Mouse (Mus musculus): ENCODE measurements around the gene Lair1. TPM values are rescaled to one million over a fixed set of nuclear protein-coding genes. Genes with fewer than 3 reads are reported as not detected.
"Not testable (repeated sequence)": the region's sequence is repeated elsewhere in the genome, so short reads cannot be mapped to it uniquely, and the experiment has no call there.

Lair1 gene
- total RNA-seq, 2 experiments from 2014 or later = 5.2 to 6.6 TPM

- peak; percentile 41 to 64 for DNase-seq (ENCODE audit: low spot score in 2 of 2)
- intact Hi-C loops (cut with DNase I) = loop anchor here (5.0 kb wide), 3 partner anchors 105 to 400 kb away; no protein-coding TSS in a partner anchor
Observed at GRCm38 (mm10) chr7:4026794-4027421, 36.1 kb downstream of the Lair1 start.

DNA sequence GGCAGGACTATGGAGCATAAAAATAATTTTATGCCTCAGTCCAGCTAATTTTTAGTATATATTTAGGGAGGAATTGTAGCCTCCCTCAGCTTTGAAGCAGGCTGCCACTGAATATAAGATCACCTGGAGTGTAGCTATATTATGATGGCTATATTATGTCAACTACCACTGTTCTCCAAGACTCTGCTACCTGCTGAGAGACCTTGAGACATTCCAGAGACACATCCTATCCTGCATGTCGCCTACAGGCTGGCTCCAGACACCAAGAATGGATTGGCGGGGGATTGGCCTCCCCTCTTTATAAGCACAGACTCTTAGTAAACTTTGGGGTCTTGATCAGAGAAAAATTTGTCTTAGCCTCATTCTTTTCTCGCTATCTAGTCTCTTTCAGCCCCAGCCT is 58.4 kb downstream of the Lair1 start:
- intact Hi-C loops (cut with DNase I); DNase-seq (ENCODE audit: low spot score in 2 of 2): not testable (repeated sequence)

DNA sequence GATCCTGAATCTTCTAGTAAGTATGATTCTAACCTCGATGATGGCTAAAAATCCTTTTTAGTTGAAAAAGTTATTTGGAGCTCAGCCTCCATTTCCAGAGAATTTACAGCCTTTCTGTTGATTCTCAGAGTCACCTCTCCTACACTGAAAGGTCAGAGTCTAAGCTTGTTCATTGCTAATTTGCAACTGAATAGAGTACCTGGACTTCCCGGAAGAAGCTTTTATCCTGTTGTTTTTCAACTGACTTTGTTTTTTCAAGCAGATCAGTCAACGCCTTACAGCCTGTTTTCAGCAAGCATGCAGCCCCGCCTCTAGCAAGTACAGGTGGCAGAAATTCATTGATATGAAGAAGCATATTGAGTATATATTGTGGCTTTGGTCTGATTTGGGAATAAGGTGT is 59.0 kb downstream of the Lair1 start:
- DNase-seq (ENCODE audit: low spot score in 2 of 2); intact Hi-C loops (cut with DNase I): not testable (repeated sequence)

GRCm38 (mm10) chr7:3962017-3962416 is 101.0 kb downstream of the Lair1 start:
- intact Hi-C loops (cut with DNase I) = no loop called here
- no peak for DNase-seq (ENCODE audit: low spot score in 2 of 2)

DNA sequence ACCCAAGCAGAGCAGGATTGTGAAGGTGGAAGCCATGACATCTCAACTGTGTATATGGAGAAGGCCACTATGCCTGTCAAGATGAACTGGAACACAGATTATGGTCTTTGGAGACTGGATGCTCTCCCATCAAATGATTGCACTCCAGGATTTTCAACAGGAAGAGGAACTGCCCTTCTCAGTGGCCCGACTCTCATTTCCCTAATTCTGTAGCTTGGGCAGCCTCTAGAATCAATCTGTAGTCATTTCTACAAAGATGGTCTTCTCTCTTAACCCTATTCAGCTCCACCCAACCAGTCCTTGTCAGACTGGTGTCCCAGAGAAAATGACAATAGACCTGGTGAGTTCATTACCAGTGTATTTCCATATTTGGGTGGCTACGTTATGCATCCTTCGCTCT is 105.6 kb downstream of the Lair1 start:
- intact Hi-C loops (cut with DNase I) = no loop called here
- no peak for DNase-seq (ENCODE audit: low spot score in 2 of 2)

Other genes starting within 250 kb of the Lair1 start
- gene Gm15448, start 237.5 kb downstream of the Lair1 start, total RNA-seq (2021) = not detected
- not detected for gene Pira2, start 218.2 kb downstream of the Lair1 start, total RNA-seq (2021)
- not detected for gene Gm14548, start 165.1 kb downstream of the Lair1 start, total RNA-seq (2021)
- gene Lilra6, start 147.7 kb downstream of the Lair1 start, total RNA-seq (2021) = not detected
- gene Ttyh1, start 56.2 kb upstream of the Lair1 start, total RNA-seq (2021) = 100 to 1,000 TPM; 743 to 807 TPM
- gene Leng8, start 73.8 kb upstream of the Lair1 start, total RNA-seq (2021) = 100 to 1,000 TPM; 120 to 142 TPM
- gene Leng9, start 87.2 kb upstream of the Lair1 start, total RNA-seq (2021) = 1 to 10 TPM; 6.8 to 7.2 TPM
- gene Cdc42ep5, start 101.7 kb upstream of the Lair1 start, total RNA-seq (2021) = 1 to 10 TPM; 1.4 to 1.9 TPM
- not detected for gene Lilra5, start 174.6 kb upstream of the Lair1 start, total RNA-seq (2021)

Data from left cerebral cortex, postnatal 25 days (tissue).